Mouse (Mus musculus) ES-E14 (cell line): ENCODE results near the gene Dhx8.

ENCODE experiments used
- CHD2 ChIP-seq: IDR thresholded peaks from 2 replicates; pipeline ENCODE4 v1.6.1; 2014; ENCODE audit warnings: mild to moderate bottlenecking, low read depth, low read length, inconsistent platforms
- HCFC1 ChIP-seq: IDR thresholded peaks from 2 replicates; pipeline ENCODE4 v1.6.1; 2012; ENCODE audit warnings: low read length, inconsistent platforms, borderline replicate concordance; ENCODE audit not compliant: insufficient read depth
- MAFK ChIP-seq: IDR thresholded peaks from 2 replicates; pipeline ENCODE4 v1.6.1; 2014; ENCODE audit warnings: mild to moderate bottlenecking, low read depth, low read length, inconsistent platforms; ENCODE audit not compliant: insufficient read depth
- ZC3H11A ChIP-seq: IDR thresholded peaks from 2 replicates; pipeline ENCODE4 v1.6.1; 2012; ENCODE audit warnings: low read depth, mild to moderate bottlenecking, inconsistent platforms, low read length, borderline replicate concordance
- ZNF384 ChIP-seq: IDR thresholded peaks from 2 replicates; pipeline ENCODE4 v1.6.1; 2012; ENCODE audit warnings: low read depth, low read length, inconsistent platforms

DNA sequence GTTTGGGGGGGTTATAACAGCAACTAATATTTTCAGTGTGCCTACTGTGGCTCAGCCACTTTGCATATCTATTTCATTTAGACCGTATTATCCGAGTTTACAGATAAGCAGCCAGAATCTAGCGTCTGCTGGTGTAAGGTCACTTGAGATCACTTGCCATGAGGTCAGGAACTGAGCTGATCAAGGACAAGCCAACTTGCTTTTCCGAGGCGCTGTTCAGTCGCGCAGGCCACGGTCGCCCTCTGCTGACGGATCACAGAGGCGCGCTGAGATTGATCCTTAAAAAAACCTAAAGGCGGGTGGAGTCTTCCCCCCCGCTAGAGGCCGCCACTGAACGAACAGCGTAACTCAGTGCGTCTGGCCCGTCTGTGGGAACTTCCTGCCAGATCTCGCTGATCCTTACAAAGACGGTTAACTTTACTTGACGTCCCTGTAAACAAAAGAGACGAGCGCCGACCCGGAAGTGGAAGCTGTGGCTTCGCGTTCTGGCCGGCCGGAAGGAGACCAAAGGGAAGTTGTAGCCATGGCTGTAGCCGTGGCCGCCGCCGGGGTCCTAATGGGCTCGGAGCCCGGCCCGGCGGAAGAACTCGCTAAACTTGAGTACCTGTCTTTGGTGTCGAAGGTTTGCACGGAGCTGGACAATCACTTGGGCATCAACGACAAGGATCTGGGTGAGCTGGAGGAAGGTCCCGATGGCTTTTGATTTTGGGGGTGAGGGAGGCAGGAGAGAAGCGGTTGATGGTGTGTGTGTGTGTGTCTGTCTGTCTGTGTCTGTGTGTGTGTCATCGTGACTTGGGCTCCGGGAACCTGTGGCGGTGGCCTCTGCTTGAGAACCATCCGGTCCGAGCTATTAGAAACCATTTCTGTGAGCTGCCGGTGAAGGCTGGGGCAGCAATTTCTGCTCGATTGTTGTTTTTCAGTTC is at the start of gene Dhx8:
- TF ChIP-seq ZC3H11A (peak; percentile 97), ZNF384 (peak; percentile 94), HCFC1 (peak; percentile 85), CHD2 (0 out of 2 replicates have a peak, but pooled peaks have one; percentile 40), MAFK (no peak)
